Mouse (Mus musculus): ENCODE data around the gene Kxd1.
"Not testable (repeated sequence)": the region's sequence is repeated elsewhere in the genome, so short reads cannot be mapped to it uniquely, and the experiment has no call there.

The Kxd1 gene

DNA sequence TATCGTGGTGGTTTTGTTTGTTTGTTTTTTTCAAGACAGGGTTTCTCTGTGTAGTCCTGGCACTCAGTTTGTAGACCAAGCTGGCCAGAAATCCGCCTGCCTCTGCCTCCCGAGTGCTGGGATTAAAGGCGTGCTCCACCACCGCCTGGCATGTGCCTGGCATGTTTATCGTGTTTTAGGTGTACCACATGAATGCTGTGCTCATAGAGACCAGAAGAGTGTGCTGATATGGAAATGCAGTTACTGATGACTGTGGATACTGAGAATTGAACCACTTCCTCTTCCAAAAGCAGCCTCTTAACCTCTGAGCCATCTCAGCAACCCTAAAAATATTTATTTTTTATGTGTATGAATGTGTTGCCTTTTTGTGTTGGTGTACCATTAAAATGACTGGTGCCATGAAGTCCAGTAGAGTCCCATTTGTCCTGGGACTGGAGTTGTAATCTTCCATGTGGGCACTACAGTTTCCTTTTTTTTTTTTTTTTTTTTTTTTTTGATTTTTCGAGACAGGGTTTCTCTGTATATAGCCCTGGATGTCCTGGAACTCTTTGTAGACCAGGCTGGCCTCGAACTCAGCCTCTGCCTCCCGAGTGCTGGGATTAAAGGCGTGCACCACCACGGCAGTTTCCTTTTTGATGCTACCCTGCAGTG, 15.4 kb downstream of the Kxd1 start:
- DNase-seq = no peak

DNA sequence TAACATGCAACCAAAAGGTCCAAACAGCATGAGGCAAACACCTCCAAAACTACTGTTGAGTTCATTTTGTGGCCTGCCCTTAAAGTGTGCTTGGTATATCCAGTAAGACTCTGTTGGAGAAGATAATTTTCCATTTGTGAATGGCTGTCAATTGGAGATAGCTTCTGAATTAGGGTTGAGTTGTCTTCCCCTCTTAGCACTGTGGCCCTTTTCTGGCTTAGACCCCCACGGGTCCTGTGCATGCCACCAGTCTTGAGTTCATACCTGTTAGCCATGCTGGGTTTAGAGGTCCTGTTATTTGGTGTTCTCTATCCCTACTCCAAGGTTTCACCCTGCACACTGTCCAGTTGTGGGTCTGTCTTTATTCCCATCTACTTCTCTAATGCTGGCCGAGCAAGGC, 16.0 kb downstream of the Kxd1 start:
- DNase-seq = no peak

DNA sequence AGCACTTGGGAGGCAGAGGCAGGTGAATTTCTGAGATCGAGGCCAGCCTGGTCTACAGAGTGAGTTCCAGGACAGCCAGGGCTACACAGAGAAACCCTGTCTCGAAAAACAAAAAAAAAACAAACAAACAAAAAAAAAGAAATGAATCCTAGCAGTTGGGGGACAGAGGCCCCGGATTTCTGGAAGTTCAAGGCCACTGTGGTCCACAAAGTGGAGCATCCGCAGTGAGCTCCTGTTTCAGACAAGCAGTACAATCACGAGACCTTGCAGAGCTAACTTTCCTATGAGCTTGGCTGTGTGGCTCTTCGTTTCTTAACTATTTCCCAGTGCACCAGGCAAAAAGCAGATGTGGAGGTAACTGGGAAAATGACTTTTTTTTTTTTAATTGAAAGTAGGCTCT, 16.6 kb downstream of the Kxd1 start:
- not testable (repeated sequence) for DNase-seq

DNA sequence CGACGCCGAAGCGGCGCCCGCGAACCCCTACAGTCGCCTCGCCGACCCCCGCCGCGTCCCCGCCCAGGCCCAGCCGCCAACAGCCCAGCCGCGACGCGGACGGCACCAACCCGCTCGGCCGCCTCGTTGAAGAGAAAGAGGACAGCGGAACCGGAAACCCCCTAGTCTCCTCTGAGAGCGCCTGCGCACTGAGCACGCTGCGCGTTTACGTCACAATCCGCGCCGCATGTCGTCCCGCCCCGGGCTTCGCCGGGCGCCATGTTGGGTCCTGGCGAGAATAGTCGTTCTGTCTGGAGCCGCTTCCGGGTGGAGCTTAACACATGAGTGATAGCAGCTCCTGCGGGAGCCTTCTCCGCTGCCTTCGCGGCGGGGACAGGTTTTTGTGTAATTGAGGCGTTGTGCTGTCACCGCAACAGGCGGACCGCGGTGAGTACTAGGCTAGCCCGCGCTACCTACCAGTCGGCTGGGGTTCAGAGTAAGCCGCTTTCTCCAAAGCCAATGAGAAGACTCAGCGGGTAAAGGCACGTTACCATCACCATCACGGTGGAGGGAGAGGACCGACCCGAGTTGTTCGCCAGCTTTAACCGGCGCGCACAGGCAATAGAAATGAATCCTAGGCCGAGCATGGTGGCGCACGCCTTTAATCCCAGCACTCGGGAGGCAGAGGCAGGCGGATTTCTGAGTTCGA, 17.4 kb downstream of the Kxd1 start, which contains the start of gene Uba52:
TSS of gene Uba52 (minus strand) at position 574 of the 688 bp plus-strand sequence.
- DNase-seq = peak; percentile 98

DNA sequence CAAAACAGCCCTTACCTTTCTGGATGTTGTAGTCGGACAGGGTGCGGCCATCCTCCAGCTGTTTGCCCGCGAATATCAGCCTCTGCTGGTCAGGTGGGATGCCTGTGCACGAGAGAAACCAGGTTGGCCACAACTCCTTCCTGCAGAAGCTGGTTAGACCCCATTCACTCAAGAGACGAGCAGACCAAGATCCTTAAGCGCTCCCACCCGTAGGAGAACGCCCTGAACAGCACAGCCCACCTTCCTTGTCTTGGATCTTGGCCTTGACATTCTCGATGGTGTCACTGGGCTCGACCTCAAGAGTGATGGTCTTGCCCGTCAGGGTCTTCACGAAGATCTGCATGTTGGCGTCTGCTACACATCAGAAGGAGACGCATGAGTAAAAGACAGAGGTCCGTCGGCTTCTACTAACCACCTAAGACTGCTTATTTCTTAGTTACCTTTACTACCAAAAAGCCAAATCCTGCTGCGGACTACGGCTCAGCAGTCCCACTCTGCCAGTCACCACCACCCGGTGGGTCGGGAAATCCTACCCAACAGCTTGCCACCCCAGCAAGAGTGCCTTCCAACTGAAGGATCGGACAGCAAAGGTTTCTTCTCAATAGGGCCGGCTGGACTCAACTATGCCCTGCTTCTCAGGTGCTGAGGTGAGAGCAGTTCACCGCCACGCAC, 18.3 kb downstream of the Kxd1 start:
- DNase-seq = no peak

DNA sequence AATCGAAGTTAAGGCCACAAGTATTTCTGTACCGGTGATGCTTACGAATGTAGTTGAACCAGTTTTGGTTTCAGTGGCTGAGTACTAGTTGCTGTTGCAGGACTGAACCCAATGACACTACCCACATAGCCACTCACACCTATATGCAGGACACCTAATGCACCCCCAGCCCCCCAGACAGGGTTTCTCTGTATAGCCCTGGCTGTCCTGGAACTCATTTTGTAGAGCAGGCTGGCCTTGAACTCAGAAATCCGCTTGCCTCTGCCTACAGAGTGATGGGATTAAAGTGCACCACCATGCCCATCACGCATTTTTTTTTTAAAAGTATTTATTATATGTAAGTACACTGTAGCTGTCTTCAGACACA, 20.7 kb downstream of the Kxd1 start:
- DNase-seq = no peak

DNA sequence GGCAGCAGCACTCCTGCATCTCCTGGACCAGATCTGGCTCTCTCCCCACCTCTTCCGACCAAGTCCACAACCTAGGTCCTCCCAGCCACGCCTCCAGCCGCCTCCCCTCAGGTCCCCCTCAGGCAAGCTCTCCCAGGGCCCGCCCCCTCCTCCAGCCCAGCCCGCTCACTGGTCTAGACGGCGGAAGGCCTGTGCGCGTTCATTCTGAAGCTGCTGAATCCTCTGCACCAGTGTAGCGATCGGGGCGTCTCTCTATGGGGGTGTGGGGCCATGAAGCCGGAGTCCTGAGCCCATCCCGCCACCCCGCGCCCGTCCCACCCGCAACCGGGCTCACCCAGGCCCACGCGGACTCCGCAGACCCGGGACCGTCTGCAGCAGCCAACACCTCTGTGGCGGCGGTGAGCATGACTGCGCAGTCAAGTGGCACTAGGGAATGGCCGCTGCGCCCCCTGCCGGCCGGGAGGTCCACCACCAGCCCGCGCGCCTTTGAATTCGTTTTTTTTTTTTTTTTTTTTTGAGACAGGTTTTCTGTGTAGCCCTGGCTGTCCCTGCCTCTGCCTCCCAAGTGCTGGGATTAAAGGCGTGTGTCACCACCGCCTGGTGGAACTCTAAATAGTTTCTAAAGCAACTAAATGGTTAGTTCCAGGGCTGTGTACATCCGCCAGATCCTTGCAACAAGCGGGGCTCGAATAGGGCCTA, 21.3 kb downstream of the Kxd1 start, which contains the start of gene Rex1bd:
TSS of gene Rex1bd (minus strand) at position 425 of the 699 bp plus-strand sequence.
- DNase-seq = peak; percentile 94

DNA sequence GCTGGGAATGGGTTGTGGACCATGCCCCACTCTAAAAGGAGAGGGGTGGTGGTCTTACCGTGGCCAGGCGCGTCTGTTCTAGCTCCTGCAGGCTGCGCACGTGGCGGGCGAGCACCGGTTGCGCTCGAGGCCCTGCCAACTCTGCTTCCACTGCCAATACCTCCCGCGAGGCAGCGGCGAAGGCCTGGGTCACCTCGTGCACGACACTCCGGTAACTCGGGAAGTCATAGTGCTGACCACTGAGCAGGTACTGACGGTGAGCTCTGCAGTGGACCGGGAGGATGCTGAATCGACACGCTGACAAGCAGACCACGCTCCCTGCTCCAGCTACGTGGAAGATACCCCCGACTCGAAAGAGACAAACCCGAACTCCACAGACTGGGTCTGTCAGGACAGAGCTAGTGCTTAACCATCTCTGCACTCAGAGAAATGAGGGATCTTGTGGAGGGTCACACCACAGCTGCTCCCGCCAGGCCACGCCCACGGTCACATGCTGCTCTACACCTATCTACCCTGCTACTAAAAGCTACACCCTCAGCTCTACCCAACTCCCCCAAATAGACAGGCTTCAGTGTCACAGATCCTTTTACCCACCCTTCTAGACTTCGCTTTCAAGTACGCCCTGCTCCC, 21.9 kb downstream of the Kxd1 start:
- DNase-seq = peak; percentile 72

DNA sequence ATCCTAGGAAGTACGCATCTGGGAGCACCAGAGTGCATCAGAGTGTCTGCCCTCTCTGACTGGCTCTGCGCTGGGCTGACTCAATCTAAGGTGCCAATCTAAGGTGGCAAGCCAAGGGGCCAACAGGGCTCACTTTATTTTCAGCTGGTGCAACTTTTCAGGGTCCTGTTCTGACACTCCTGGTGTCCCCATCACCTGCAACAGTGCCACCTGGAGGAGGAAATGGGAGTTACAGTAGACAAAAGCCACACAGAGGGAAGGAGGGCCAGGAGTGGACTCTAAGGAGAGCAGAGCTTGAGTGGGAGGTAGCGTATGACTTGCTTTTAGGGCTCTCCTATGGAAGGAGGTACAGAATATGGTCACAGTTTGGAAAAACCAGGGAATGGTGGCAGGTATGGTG, 22.9 kb downstream of the Kxd1 start:
- peak; percentile 83 for DNase-seq

DNA sequence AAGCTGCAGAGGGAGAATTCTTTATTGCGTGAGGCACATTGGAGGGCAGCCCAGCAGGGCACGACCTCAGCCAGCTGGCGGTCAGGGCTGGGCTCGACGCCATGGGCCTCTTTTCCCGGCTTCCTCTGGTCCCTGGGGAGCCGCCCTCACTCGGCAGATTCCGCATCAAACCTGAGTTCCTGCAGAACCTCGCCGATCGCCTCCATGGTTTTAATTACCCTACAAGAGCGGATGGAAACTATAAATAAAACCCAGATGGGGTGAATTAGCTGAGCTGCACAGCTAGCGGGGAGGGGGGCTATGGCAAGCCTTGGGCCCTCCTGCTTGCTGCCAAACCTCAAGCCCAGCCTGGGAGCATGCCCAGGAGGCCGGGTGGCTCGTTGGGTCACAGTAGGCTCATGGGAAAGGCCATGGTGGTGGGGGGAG, 23.5 kb downstream of the Kxd1 start:
- peak; percentile 72 for DNase-seq

DNA sequence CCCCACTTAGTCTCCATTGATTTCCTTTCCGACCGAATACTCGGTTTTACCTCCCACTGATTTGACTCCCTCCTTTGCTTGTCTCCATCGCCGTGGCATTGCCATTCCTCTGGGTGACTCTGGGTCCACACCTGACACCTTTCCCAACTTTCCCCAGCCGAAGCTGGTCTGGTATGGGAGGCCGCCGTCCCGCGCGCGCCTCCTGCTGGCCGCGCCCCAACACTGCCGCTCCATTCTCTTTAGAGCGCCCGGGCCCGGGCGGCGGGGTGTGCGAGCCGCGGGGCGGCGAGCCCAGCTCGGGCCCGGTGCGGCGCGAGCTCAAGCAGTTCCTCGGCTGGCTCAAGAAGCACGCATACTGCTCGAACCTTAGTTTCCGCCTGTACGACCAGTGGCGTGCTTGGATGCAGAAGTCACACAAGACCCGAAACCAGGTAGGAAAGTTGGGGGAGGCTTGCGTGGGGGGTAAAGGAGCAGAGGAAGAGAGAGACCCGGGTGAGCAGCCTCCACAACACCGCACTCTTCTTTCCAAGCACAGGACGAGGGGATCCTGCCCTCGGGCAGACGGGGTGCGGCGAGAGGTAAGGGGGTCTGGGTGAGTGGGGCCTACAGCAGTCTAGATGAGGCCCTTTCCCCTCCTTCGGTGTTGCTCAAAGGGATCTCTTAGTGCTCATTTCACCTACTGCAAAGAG, 24.6 kb downstream of the Kxd1 start:
- DNase-seq = peak; percentile 78

DNA sequence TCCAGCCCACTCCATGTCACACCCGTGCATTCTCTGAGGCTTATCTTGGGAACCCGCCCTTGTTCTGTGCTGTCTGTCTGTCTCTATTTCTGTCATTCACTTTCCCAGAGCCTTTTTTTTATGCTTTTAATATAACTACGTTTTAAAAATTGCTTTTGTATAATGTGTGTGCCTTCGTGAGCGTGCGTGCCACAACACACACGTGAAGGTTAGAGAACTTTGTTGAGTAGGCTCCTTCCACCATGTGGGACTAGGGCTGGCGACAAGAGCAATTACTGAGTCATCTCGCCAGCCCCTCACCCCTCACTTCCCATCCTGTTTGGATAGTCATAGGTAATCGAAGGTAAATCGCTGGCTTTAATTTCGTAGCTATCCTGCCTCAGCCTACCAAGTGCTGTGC, 25.2 kb downstream of the Kxd1 start:
- no peak for DNase-seq

DNA sequence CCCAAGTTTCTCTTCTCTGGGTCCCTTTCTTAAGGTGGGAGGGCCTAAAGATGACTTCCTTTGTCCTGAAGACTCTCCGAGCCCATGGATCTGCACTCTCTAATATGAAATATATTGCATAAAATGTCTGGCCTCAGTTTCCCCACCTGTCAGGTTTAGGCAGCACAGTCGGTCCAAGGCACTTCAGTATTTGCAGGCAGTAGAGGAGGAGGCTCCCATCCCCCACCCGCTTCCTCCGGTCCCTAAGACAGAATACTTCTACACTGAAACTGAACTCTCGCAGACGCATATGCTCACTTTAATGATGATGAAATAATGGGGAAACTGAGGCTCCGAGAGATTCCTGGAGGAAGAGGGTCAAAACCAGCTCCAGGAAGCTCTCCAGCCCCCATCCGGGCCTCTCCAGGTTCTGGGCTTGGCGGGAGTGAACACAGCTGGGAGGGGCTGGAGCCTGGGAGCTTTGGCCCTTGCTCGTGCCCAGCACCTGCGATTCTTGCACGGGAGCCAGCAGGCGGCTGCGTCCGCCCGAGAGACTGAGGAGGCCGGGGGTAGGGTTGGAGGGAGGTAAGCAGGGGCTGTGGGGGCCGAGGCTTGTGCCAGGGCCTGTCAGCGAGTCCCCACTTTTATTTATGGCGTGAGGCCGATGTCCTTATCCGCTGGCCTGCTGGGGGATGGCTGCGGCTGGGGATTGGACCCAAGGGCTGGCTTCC, 25.8 kb downstream of the Kxd1 start:
- DNase-seq = peak; percentile 70

DNA sequence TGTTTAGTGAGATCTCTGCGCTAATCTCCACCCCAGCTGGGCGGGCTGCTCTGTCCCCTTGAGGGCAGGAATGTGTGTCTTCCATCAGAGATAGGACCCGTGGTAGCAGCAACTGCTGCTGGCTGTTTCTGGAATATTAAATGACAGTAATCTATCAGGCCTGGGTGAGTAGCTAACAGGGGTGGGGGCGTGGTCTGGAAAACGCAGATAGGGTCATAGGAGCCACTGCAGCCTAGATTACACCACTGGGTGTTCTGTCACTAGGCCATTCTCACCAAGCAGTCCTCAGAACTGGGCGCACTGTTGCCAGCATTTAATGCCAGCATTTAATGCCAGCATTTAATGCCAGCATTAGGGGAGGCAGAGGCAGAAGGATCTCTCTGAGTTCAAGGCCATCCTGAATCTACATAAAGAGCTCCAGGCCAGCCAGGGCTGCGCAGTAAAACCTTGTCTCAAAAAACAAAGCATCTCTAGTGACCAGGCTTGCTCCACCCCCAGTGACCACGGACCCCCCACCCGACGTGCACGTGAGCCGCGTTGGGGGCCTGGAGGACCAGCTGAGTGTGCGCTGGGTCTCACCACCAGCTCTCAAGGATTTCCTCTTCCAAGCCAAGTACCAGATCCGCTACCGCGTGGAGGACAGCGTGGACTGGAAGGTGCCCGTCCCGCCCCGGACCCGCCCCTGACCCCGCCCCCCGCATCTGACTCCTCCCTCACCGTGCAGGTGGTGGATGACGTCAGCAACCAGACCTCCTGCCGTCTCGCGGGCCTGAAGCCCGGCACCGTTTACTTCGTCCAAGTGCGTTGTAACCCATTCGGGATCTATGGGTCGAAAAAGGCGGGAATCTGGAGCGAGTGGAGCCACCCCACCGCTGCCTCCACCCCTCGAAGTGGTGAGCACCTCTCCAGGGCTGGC, 27.1 kb downstream of the Kxd1 start:
- no peak for DNase-seq

DNA sequence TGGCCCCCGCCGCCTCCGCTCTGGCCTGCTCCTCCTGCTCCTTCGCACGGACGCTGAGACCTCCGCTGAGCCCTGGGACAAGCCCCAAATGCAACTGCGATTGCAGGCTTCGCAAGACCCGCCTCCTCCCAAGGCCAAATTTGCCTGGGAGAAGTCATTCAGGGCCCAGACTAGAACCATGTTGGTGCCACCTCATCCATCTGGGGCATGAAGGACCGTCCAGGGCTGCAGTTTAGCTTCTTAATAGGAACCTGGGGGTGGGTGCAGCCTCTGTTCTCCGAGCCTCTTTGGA, 32.0 kb downstream of the Kxd1 start:
- no peak for DNase-seq

DNA sequence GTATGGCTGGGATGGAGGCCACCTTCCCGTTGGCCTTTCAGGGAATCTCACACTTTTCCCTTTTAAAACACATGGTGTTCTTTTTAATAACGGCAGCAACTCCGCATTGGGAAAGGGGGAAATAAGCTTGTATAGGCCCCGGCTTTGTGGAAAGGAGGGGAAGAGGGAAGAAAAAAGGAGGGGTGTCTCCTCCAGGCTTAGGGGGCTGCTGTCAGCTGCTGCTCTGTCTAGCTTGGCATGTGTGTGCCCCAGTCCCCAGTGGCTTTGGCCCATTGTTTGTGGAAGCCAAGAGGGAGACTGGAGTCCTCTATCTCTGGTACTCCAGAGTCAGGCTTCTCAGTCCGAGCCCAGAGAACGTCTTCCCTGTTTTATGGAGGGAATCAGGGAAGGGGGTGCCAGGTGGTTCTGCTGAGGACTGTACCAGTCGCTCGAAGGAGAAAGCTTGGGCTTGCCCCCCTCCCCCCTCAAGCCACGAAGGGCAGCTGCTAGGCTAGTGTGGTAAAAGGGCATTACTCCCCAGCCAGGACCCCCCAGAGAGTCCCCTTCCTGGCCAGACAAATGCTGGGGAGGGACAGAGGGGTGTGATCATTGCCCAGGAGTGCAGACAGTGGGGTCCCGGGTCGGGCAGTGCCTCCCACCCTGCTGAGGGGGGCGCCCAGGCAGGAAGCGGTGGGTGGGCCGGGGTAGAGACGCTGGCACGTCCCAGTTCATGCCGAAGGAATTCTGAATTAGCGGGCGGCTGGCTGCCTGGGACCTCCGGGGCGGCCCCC, 32.6 kb downstream of the Kxd1 start:
- DNase-seq = no peak

DNA sequence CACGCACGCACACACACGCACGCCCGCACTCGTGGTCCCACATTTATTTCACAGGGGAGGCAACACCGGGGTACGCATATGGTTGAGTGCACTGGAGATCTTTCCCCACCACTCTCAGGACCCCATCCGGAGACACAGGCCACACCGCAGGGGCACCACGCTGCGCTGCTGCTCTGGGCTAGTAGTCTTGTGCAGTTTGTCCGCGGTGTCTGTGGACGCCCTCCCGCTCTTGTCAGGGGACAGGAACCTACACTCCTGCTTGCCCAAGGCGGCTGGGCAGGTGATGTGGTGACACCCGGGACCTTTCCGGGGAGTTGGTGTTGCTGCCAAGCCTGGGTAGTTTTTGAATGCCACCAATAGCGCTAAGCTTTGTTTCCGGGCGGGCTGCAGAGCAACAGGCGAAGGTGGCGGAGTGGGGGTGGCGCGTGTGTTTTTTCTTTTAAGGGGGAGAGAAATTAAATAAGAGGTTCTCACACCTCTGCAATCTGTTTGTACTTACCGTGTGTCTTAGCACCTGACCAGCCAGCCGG, 33.3 kb downstream of the Kxd1 start:
- DNase-seq = no peak

DNA sequence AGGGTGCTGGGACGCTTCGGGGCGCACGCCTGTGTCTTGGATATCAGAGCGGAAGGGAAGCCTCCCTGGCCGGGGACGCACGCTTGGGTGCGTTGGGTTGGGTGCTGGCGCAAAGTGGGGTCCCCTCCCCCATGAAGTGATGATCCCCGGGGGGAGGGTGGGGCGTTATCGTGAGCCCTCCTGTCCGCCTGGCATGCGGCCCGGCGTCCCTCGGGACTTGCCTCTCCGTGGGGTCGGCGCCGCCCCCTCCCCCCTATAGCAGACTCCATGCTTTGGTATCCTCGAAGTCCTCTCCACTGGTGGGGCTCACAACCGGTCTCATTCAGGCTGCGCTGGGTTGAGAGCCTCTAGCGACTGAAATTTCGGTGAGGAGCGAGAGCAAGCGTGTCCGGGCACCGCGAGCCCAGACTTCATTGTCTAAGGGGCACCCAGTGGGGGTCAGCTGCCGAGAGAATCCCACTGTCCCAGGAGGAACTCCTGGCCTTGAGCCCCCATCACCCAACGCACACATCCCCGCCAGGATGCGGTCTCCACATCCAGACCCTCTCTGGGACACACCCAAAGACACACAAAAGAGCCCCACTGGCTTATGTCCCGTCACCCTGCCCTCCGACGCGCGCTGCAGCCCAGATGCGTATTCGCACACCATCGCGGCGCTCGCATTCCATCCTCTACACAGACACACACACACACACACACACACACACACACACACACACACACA, 33.9 kb downstream of the Kxd1 start:
- DNase-seq = peak; percentile 47

Measured in cerebellum, adult 9-11 months (tissue).